Mouse (Mus musculus) layer of hippocampus, postnatal 25 days (tissue): ENCODE data around the gene Exd2. TPM values are rescaled to one million over a fixed set of nuclear protein-coding genes. Genes with fewer than 3 reads are reported as not detected.

ENCODE experiments used
- DNase-seq, 2 experiments: peaks; one replicate each; pipeline ENCODE4 v3.0.0; 2022; ENCODE audit warnings: mixed read lengths in 2 of 2, low spot score in 1 of 2; ENCODE audit errors: extremely low spot score in 1 of 2
- total RNA-seq, 2 experiments: library from RNA; stranded (reverse); gene quantifications; 2 replicates each; pipeline ENCODE4 v1.2.3; 2021

Exd2 gene
- total RNA-seq, 2 experiments from 2014 or later: 91.5 to 107 TPM

DNA sequence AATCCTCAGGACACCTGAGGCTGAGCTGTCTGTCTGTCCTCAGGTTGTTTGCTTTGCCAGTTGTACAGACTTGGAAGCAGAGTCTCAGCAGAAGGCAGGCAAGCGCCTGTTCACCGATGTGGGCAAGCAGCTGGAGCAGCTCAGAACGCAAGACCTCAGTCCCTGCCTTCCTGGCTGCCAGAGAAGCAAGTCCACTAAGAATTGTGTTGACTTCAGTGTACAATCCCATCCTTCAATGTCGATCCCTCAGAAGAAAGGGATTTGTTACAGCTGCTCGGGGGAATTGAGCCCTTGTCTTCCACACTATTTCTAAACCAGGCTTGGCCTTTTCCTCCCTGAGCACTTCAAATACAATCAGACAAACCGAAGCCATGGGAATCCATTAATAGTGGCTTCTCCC, 75.4 kb downstream of the Exd2 start:
- no peak for DNase-seq

DNA sequence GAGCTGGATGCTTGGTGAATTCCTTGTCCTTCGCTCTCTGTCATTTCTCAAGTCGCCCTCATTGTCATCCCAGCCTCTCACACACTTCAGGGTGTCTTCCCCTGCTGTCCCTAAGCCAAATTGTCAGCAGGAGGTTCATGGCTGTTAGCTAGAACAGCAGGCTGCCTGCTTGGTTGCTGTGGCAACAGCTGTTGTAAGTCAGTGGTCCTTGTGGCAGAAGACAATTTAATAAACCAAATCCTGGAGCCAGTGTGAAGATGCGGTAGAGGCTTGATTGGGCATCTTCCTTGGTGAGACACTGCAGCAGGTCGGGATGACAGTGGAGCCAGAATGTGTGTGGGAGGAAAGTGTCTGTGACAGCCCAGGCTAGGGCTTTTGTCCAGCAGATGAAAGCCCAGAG, 82.4 kb downstream of the Exd2 start:
- no peak for DNase-seq

DNA sequence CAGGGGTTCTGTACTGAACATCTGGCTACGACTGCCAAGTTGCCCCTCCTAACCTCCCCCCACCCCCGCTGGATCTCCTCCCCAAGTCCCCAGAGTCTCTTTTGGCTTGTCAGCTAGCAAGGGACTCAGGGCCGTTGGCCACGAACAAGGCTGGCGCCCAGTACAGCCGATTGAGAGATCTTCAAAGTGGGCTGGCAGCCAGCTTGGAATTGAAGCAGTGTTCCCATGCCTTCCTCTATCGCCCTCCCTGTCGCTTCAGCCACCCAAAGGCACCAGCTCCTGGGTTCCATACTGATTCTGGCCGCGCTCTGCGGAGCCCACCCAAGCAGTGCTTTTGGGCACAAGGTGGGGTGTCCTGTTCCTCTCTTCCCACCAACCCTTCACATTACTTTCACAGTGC, 86.8 kb downstream of the Exd2 start:
- peak in 1 of 2 experiments; percentile 48 for DNase-seq

Other genes starting within 250 kb of the Exd2 start
- gene Actn1, start 202.7 kb upstream of the Exd2 start, total RNA-seq: 100 to 1,000 TPM in 1 of 2 experiments, 10 to 100 TPM in 1; 93.4 to 102 TPM
- 10 to 100 TPM; 66.7 to 84.1 TPM for gene Dcaf5, start 26.5 kb upstream of the Exd2 start, total RNA-seq
- gene Galnt16, start 55.2 kb downstream of the Exd2 start, total RNA-seq: 100 to 1,000 TPM; 152 to 160 TPM
- 10 to 100 TPM; 37.3 to 42.7 TPM for gene Slc39a9, start 180.8 kb downstream of the Exd2 start, total RNA-seq
- gene Erh, start 181.2 kb downstream of the Exd2 start, total RNA-seq: 10 to 100 TPM; 37.0 to 42.8 TPM
- gene Plekhd1, start 229.5 kb downstream of the Exd2 start, total RNA-seq: 1 to 10 TPM; 6.2 to 7.5 TPM